Mouse (Mus musculus) layer of hippocampus, postnatal 25 days (tissue): ENCODE data around the gene Gm21818. TPM values are rescaled to one million over a fixed set of nuclear protein-coding genes. Genes with fewer than 3 reads are reported as not detected.
"Not testable (repeated sequence)": the region's sequence is repeated elsewhere in the genome, so short reads cannot be mapped to it uniquely, and the experiment has no call there.

Source experiments
- DNase-seq, 2 experiments: peaks; one replicate each; pipeline ENCODE4 v3.0.0; 2022; ENCODE audit warnings: mixed read lengths in 2 of 2, low spot score in 1 of 2; ENCODE audit errors: extremely low spot score in 1 of 2
- total RNA-seq, 2 experiments: library from RNA; stranded (reverse); gene quantifications; 2 replicates each; pipeline ENCODE4 v1.2.3; 2021

The Gm21818 gene
- total RNA-seq, result not detected

DNA sequence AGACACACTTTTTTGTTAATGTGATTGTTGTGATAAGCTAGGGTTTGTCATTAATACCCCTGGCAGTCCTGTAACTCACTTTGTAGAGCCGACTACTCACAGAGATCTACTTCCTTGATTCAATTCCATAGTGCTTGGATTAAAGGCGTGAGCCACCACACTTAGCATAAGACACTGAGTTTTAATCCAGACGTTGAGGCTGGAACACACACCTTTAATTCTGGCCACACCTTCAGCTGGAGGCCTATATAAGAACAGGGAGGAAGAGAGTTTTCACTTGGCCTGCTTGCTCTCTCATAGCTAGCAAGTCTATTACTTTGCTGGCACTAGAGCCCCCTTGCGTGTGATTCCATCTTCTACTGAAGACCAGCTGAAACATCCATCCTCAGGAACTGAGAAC is at the start of gene Gm21818:
Gm21818 (plus strand) TSS at position 301 of the 400 bp plus-strand sequence.
- not testable (repeated sequence) for DNase-seq

DNA sequence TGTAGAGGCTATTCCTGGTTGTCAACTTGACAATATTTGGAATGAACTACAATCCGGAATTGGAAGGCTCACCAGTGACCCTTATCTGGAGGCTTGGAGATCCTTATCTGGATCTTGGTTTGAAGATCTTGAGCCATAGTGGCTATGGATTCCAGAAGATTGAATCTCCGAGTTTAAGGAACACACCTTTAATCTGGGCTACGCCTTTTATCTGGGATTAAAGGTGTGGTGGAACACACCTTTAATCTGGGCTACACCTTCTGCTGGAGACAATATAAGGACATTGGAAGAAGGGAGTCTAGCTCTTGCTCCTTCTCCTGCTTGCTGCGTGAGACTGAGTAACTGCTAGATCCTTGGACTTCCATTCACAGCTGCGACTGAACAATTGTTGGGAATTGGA is 32.3 kb upstream of the Gm21818 start, which contains the start of gene Gm20767:
Gm20767 (plus strand) TSS at position 301 of the 400 bp plus-strand sequence.
- not testable (repeated sequence) for DNase-seq

DNA sequence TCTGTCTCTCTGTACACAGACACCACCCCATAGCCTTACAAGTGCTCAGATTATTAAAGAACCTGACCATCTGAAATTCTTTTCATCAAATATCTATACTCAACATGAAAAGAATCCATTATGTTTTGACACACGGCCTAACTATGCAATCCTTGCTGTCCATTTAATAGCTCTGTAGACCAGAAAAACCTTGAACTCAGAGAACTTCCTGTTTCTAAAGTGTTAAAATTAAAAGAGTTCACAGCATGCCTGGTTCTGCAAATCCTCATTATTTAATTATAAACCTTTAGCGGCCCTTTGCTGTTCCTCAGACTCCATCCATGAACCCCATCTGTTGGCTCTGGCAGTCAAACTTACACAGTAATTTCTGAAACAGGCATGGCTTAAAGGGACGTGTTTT is 29.9 kb upstream of the Gm21818 start:
- DNase-seq, result not testable (repeated sequence)

DNA sequence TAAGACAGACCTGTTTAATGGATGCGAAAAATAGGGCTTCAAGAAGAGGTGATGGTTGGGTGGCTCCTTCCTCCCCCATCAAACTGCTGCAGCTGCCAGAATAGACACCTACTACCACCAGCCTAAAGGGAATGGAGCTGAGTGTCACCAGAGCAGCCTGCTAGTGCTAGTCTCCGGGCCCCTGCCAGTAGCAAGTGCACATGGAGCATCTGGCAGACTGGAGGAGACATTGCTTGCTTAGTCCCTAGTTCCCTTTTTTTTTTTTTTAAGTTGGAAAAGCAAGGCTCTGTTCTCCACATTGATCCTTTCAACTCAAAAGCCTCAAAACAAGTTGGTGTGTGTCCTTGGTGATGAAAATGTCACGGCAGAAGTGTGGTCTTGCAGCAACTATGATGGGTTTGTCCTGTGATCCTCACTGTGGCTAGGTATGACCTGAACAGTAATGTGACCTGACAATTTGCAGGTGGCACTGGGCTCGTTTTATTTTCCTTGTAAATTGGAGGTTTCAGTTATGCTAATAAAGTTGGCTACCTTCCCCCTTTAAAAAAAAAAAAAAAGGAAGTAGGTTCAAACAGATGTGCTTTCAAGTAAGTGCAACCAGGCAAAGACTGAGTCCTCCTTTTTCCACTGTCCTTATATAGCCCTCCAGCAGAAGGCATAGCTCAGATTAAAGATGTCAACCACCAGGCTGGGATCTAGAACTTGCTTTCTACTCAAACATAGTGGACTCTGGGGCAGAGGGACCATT is 22.4 kb upstream of the Gm21818 start:
- DNase-seq, result not testable (repeated sequence)

DNA sequence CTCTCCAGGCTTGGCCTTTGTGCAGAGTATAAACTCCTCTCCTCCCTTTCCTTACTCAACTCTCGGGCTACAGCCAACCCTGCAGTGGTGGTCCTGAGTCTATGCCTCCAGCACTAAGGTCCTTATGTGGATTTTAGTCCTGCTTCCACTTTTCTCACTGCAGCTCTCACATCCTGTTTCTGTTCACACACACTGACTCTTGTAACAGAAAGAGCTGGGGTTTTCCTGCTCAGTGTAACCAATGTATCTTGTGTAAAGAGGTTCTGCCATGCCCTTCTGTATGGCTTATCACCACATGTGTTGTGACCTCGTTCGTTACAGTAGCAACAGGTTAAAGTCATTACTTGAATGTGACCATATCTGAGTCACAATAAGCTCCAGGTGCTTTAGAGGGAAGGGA is 21.6 kb upstream of the Gm21818 start:
- not testable (repeated sequence) for DNase-seq

DNA sequence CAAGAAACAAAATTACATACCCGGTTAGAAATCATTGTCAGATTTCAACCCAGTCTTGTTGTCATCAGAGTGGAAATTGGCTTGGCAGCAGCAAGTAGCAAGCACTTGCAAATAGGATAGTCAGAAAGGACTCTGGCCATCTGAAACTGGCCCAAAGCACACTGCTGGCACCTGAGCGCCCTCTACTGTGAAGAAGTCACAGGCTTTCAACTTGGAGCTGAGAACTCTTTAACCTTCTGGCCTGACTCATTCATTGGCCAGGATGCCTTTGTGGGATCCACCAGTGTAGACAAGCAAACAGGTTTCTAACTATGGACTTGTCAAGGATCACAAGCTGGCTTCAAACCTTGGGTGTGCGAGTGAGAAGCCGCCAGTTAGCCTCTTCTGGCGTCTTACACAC is 3.9 kb upstream of the Gm21818 start:
- DNase-seq, result peak in 1 of 2 experiments; percentile 3

DNA sequence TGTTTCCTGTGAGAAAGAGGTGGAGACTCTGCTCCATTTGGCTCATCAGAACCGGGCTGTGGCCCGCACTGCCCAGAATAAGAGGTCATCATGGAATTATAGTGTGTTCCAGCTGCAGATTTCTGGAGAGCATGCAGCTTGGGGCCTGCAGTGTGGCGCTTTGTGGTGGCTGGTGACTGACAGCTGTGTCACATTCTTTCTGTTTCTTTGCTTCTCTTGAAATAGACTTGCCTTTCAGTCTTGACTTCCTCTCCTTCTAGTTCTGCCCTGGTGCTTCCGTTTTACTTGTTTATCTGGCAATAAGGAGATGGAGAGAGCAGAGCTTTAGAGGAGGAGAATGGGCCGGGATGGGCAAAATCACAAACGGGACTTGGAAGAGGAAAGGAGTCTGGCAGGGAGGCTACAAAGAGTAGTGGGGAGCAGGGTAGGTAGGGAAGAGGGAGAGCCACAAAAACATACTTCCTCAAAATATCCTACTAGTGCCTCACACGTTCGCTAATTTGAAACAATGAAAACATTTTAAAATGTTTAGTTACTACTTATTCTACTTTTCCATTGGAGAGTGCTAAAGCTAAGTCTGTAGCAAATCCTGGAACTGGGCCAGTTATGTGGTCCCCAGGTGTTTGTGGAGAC is 24.1 kb downstream of the Gm21818 start:
- DNase-seq, result not testable (repeated sequence)

DNA sequence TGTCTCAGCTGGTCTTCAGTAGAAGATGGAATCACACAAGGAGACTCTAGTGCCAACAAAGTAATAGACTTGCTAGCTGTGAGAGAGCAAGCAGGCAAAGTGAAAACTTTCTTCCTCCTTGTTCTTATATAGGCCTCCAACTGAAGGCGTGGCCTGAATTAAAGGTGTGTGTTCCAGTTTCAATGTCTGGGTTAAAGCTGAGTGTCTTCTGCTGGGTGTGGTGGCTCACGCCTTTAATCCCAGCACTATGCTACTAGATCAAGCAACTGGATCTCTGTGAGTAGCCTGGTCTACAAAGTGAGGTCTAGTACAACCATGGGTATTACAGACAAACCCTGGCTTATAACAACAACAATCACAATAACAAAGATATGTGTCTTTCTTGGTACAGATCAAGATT is 43.6 kb downstream of the Gm21818 start, which contains the start of gene Gm21762:
Gm21762 (minus strand) TSS at position 101 of the 400 bp plus-strand sequence.
- not testable (repeated sequence) for DNase-seq

DNA sequence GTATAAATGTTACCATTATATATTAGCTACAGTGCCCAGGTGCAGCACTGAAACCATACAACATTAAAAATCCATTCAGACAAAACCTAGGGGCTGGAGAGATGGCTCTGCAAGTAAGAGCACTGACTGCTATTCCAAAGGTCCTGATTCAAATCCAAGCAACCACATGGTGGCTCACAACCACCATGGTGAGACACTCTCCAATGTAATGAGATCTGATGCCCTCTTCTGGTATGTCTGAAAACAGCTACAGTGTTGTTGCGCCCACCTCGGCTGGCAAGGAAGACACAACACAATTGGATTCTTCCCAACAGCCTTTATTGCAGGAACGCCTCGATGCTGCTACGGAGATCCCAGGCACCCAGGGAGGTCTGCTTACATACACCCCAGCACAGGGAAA is 48.7 kb downstream of the Gm21818 start:
- DNase-seq, result not testable (repeated sequence)

DNA sequence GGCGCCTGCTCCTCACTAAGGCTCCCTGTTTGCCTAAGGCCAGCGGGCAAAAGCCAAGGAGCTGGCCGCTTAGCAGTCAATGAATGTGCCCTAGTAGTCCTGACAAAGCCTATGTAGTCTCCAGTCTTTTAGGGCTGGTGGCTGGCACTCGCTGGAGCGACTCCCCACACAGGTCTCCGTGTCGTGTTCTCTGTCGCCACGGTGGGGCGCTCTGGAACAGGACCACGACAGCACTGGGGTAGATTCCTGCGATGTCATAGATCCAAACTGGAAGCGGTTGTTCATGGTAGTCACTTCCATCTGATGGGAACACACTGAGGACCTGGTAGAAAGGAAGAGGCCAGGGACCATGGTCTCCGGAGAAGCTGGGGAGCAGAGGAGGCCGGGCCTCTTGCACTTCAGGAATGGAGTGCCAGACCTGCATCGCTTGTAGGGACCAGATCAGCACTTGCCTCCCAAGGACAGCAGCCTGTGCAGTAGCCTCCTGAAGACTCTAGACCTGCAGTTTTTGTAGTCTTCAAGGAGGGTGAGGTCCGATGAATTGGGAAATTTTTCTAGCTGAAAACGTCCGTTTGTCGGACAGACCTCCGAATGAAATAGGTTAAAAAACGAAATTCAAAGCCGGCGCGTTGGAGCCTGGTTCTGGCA is 50.9 kb downstream of the Gm21818 start:
- not testable (repeated sequence) for DNase-seq

Other genes starting within 250 kb of the Gm21818 start
- gene Gm21761, start 243.2 kb upstream of the Gm21818 start, total RNA-seq, result not detected
- not detected for gene B020031M17Rik, start 221.6 kb upstream of the Gm21818 start, total RNA-seq
- gene Gm36079, start 145.4 kb upstream of the Gm21818 start, total RNA-seq, result not detected
- not detected for gene Gm21188, start 120.2 kb upstream of the Gm21818 start, total RNA-seq
- not detected for gene Gm20767, start 32.2 kb upstream of the Gm21818 start, total RNA-seq
- gene Gm21762, start 43.5 kb downstream of the Gm21818 start, total RNA-seq, result not detected
- gene Gm21731, start 66.7 kb downstream of the Gm21818 start, total RNA-seq, result not detected
- gene AF067061, start 90.7 kb downstream of the Gm21818 start, total RNA-seq, result not detected
- not detected for gene BC147527, start 128.0 kb downstream of the Gm21818 start, total RNA-seq
- gene Tcstv3, start 144.4 kb downstream of the Gm21818 start, total RNA-seq, result not detected